Mouse (Mus musculus): Measurements from ENCODE around the gene Ano1. TPM values are rescaled to one million over a fixed set of nuclear protein-coding genes. Genes with fewer than 3 reads are reported as not detected.

Gene Ano1
- polyA plus RNA-seq, 1 experiment = 7.4 TPM

DNA sequence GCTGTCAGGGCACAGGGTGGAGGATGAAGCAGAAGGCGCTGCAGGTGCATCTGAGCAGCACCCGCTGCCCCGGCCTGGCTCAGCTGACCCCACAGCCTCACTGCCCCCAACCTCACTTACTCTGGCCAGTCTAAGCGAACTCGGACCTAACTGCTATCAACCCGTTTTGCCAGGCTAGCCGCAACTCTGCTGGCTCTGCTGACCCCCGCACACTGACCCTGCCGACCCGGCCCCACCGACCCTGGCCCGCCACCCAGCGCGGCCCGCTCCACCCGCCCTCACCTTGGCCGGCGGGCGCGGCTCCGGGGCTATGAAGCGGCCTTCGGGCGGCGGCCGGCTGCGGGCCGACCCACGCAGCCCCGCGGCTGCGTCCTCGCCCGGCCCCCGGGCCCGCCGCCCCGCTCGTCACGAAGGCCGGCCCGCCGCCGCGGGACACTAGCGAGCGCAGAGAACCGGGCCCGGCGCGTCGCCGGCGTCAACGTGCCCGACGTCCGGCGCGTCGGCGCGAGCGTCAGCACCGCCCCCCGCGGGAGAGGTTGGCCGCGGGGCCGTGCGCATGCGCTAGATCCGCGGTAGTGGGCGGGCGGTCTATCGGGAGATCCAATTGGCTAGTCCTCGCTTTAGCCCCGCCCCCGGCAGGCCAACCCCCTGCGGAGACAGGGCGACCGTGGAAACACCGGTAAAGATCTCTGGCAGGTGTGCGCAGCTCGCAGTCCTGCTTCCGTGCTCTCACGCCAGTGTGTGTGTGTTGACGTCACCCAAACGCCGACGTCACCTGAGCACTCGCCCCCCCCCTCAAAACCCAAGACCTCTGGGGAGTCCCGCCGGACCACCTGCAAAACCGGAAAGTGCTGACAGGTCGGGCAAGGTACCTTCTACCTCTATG is 198.3 kb downstream of the Ano1 start, which contains the start of gene Ppfia1:
TSS of gene Ppfia1 (minus strand) at position 493 of the 886 bp plus-strand sequence.
- DNase-seq (ENCODE audit: low read depth in 1 of 2, low spot score in 2 of 2) = peak; percentile 89 to 98
- H3K4me1 ChIP-seq (ENCODE audit: control insufficient read depth, insufficient read depth, insufficient read length) = peaks cover 5% of the 10 kb centered on the region
- WGBS = under 1% methylated on average over 97 of the region's 97 CpGs

DNA sequence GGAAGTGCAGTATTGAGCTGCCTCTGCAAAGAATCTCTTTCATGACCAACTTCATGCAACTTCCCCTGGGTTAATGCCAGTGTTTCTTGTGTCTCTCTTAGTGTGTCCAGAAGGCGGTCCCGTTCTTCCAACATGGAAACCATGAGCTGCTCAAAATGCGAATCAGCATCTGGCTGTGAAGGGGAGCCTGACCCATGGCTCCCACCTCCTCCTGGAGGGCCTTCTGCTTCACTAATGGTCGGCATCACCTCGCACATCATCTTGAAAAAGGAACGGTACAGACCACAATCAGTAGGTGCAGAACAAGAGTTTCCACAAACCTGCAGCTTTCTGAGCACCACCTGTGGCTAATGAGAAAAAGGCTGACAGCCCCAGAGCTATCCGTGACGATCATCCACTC is 199.5 kb downstream of the Ano1 start:
- H3K4me3 ChIP-seq (ENCODE audit: extremely low read depth, insufficient read depth, insufficient read length) = no peak overlapping the region
- no peak for TF ChIP-seq POLR2A (IDR thresholded peaks at IDR 0.05; ENCODE audit: low read depth, low read length)
- no peak for TF ChIP-seq CTCF (IDR thresholded peaks at IDR 0.05; ENCODE audit: extremely low read depth, insufficient read depth, insufficient read length, insufficient replicate concordance)
- WGBS = 88% methylated on average over 8 of the region's 8 CpGs

More for the DNA sequence above, 198.3 kb downstream of the Ano1 start, which contains the start of gene Ppfia1:
- Histone ChIP-seq H3K27ac (ENCODE audit: insufficient read depth, low read length) (peak within 1 kb of the TSS; percentile 71), H3K4me3 (ENCODE audit: extremely low read depth, insufficient read depth, insufficient read length) (peak within 1 kb of the TSS; percentile 87), H3K36me3 (ENCODE audit: control insufficient read depth, insufficient read depth, low read length) (0 out of 2 replicates have a peak, but pooled peaks cover 1% of the 10 kb centered on the region), H3K27me3 (ENCODE audit: control insufficient read depth, insufficient read depth, low read length) (no peaks in the 10 kb centered on the region)
- TF ChIP-seq POLR2A (IDR thresholded peaks at IDR 0.05; ENCODE audit: low read depth, low read length) = peak; percentile 63
- no peak for TF ChIP-seq CTCF (IDR thresholded peaks at IDR 0.05; ENCODE audit: extremely low read depth, insufficient read depth, insufficient read length, insufficient replicate concordance)

DNA sequence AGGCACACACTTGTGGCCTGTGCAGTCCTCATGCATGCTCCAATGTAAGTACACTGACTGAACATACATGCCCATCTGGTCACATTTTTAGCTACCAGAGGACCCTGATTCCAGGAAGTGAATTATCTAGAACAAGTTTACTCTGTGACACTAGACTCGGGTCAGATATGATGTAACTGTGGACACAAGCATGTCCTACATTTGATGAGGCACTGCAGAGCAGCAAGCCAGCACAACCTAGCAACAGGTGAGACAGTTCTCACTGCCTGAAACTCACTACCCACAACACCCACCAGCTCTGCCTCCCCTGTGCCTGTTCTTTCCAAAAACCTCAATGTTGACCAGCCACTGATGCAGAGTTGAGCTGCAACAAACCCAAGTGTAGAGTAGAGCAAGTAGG is 201.0 kb downstream of the Ano1 start:
- H3K4me1 ChIP-seq (ENCODE audit: control insufficient read depth, insufficient read depth, insufficient read length) = peaks cover 5% of the 10 kb centered on the region
- 0 out of 2 replicates have a peak, but pooled peaks cover 3% of the 10 kb centered on the region for H3K36me3 ChIP-seq (ENCODE audit: control insufficient read depth, insufficient read depth, low read length)
- no peak for TF ChIP-seq CTCF (IDR thresholded peaks at IDR 0.05; ENCODE audit: extremely low read depth, insufficient read depth, insufficient read length, insufficient replicate concordance)
- no peak for TF ChIP-seq POLR2A (IDR thresholded peaks at IDR 0.05; ENCODE audit: low read depth, low read length)
- no peak overlapping the region for H3K4me3 ChIP-seq (ENCODE audit: extremely low read depth, insufficient read depth, insufficient read length)
- no peak for DNase-seq (ENCODE audit: low read depth in 1 of 2, low spot score in 2 of 2)
- 57% methylated on average over 1 of the region's 1 CpGs for WGBS
- no peak overlapping the region for H3K27ac ChIP-seq (ENCODE audit: insufficient read depth, low read length)
- H3K27me3 ChIP-seq (ENCODE audit: control insufficient read depth, insufficient read depth, low read length) = no peaks in the 10 kb centered on the region

More for the DNA sequence above, 199.5 kb downstream of the Ano1 start:
- Histone ChIP-seq H3K27ac (ENCODE audit: insufficient read depth, low read length) (no peak overlapping the region), H3K4me1 (ENCODE audit: control insufficient read depth, insufficient read depth, insufficient read length) (peaks cover 5% of the 10 kb centered on the region), H3K36me3 (ENCODE audit: control insufficient read depth, insufficient read depth, low read length) (0 out of 2 replicates have a peak, but pooled peaks cover 1% of the 10 kb centered on the region), H3K27me3 (ENCODE audit: control insufficient read depth, insufficient read depth, low read length) (no peaks in the 10 kb centered on the region)
- DNase-seq (ENCODE audit: low read depth in 1 of 2, low spot score in 2 of 2) = no peak

DNA sequence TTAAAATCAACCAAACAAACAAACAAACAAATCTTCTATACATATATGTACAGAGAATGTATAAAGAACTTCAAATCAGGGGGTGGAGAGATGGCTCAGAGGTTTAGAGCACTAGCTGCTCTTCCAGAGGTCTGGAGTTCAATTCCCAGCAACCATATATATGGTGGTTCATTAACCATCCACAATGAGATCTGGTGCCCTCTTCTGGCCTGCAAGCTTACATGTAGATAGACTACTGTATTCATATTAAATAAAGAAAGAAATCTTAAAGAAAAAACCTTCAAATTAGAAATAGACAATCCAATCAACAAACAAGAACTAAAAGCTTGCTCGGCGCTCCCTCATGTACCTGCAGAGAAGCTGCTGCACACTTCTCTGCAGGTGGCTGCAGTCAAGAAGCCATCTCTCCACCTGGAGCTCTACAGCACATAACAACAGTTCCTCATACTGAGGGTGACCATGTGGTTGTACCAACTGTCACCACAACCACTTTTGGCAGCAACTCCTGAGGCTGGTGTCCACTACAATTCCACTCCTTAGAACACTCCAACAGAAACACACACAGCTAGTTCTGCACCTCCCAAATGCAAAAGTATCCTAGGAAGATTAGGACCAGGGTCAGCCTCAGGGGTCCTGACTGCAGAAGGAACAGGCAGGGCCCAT is 201.7 kb downstream of the Ano1 start:
- H3K36me3 ChIP-seq (ENCODE audit: control insufficient read depth, insufficient read depth, low read length) = 0 out of 2 replicates have a peak, but pooled peaks cover 3% of the 10 kb centered on the region
- 95% methylated on average over 2 of the region's 2 CpGs for WGBS
- H3K27me3 ChIP-seq (ENCODE audit: control insufficient read depth, insufficient read depth, low read length) = no peaks in the 10 kb centered on the region
- H3K4me1 ChIP-seq (ENCODE audit: control insufficient read depth, insufficient read depth, insufficient read length) = peaks cover 5% of the 10 kb centered on the region
- TF ChIP-seq CTCF (IDR thresholded peaks at IDR 0.05; ENCODE audit: extremely low read depth, insufficient read depth, insufficient read length, insufficient replicate concordance) (no peak), POLR2A (IDR thresholded peaks at IDR 0.05; ENCODE audit: low read depth, low read length) (no peak)
- DNase-seq (ENCODE audit: low read depth in 1 of 2, low spot score in 2 of 2) = no peak
- H3K4me3 ChIP-seq (ENCODE audit: extremely low read depth, insufficient read depth, insufficient read length) = no peak overlapping the region
- H3K27ac ChIP-seq (ENCODE audit: insufficient read depth, low read length) = no peak overlapping the region

DNA sequence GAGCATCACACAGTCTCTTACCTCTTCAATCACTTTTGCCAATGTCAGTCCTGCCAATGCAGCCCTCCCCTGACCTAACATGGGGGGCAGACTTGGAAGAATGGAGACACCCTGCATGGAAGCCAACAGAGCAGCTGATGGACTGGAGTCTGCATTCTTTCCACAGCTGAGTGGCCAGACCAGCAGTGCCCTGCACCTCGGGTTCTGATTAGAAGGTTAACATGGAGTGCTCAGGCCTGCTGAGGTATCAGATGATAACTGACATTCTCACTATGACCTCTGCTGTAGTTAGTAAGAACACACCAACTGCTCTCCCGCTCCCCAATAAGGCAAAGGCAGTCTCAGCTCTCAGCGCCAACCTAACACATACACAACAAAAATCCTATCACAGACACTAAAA is 206.5 kb downstream of the Ano1 start:
- peaks cover 3% of the 10 kb centered on the region; the same call in 1 of the 2 replicates for H3K36me3 ChIP-seq (ENCODE audit: control insufficient read depth, insufficient read depth, low read length)

DNA sequence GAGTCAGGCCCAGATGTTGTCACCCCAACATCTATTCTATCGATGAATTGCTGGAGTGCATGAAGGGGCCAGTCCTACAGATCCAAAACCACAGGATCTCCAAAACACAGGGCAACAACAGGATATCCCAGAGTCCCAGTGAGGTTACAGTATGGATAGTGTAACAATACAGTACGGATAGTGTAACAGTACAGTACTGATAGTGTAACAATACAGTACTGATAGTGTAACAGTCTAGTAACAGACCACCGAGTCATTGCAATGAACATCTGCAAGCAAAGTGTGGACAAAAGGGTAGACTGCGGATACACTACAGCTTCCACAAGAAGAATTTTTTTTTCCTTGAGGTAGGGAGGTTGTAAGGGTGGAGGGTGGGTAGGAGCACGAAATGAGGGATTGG is 210.4 kb downstream of the Ano1 start:
- Histone ChIP-seq H3K4me1 (ENCODE audit: control insufficient read depth, insufficient read depth, insufficient read length) (no peaks in the 10 kb centered on the region), H3K27ac (ENCODE audit: insufficient read depth, low read length) (no peak overlapping the region), H3K4me3 (ENCODE audit: extremely low read depth, insufficient read depth, insufficient read length) (no peak overlapping the region), H3K36me3 (ENCODE audit: control insufficient read depth, insufficient read depth, low read length) (peaks cover 1% of the 10 kb centered on the region; the same call in 1 of the 2 replicates), H3K27me3 (ENCODE audit: control insufficient read depth, insufficient read depth, low read length) (no peaks in the 10 kb centered on the region)
- no peak for DNase-seq (ENCODE audit: low read depth in 1 of 2, low spot score in 2 of 2)
- TF ChIP-seq POLR2A (IDR thresholded peaks at IDR 0.05; ENCODE audit: low read depth, low read length) (no peak), CTCF (IDR thresholded peaks at IDR 0.05; ENCODE audit: extremely low read depth, insufficient read depth, insufficient read length, insufficient replicate concordance) (no peak)
- 91% methylated on average over 5 of the region's 5 CpGs for WGBS

More for the DNA sequence above, 206.5 kb downstream of the Ano1 start:
- Histone ChIP-seq H3K4me3 (ENCODE audit: extremely low read depth, insufficient read depth, insufficient read length) (no peak overlapping the region), H3K4me1 (ENCODE audit: control insufficient read depth, insufficient read depth, insufficient read length) (no peaks in the 10 kb centered on the region), H3K27ac (ENCODE audit: insufficient read depth, low read length) (no peak overlapping the region), H3K27me3 (ENCODE audit: control insufficient read depth, insufficient read depth, low read length) (no peaks in the 10 kb centered on the region)
- 94% methylated on average over 3 of the region's 3 CpGs for WGBS
- no peak for DNase-seq (ENCODE audit: low read depth in 1 of 2, low spot score in 2 of 2)
- TF ChIP-seq POLR2A (IDR thresholded peaks at IDR 0.05; ENCODE audit: low read depth, low read length) = no peak
- no peak for TF ChIP-seq CTCF (IDR thresholded peaks at IDR 0.05; ENCODE audit: extremely low read depth, insufficient read depth, insufficient read length, insufficient replicate concordance)

Measured in spleen, adult 2 months (tissue).